Mouse (Mus musculus) kidney, adult 2 months (tissue): Measurements from ENCODE around the gene Slc8a3. TPM values are rescaled to one million over a fixed set of nuclear protein-coding genes. Genes with fewer than 3 reads are reported as not detected.
"Not testable (repeated sequence)": the region's sequence is repeated elsewhere in the genome, so short reads cannot be mapped to it uniquely, and the experiment has no call there.

Experiments used
- DNase-seq: peaks from one replicate; pipeline ENCODE4 v3.0.0; 2021
- H3K27ac ChIP-seq: fragments of 200-500 bp; 2 replicates; pipeline ENCODE4 v1.5.1; 2012; ENCODE audit warnings: low read depth, low read length, control low read depth, inconsistent platforms; ENCODE audit not compliant: insufficient read depth
- H3K27me3 ChIP-seq: fragments of 200-500 bp; replicated peaks from 2 replicates; pipeline ENCODE4 v1.6.1; 2012; ENCODE audit warnings: mild to moderate bottlenecking, moderate library complexity, low read length, inconsistent platforms; ENCODE audit not compliant: control insufficient read depth, insufficient read depth
- H3K36me3 ChIP-seq: fragments of 200-500 bp; 2 replicates; pipeline ENCODE4 v1.6.1; 2012; ENCODE audit warnings: mild to moderate bottlenecking, moderate library complexity, low read length, inconsistent platforms; ENCODE audit not compliant: control insufficient read depth, insufficient read depth
- H3K4me1 ChIP-seq: fragments of 200-500 bp; 2 replicates; pipeline ENCODE4 v1.6.1; 2011; ENCODE audit warnings: low read length; ENCODE audit not compliant: control insufficient read depth, insufficient read depth
- H3K4me3 ChIP-seq: fragments of 200-500 bp; 2 replicates; pipeline ENCODE4 v1.5.1; 2011; ENCODE audit warnings: mild to moderate bottlenecking, low read depth, low read length, control low read depth; ENCODE audit not compliant: insufficient read depth
- CTCF ChIP-seq: fragments of 200-500 bp; conservative IDR thresholded peaks from 2 replicates; pipeline ENCODE4 v1.5.1; 2011; ENCODE audit warnings: low read depth, mild to moderate bottlenecking, control low read depth, low read length, moderate library complexity, mixed read lengths; ENCODE audit not compliant: insufficient read depth, insufficient read length
- POLR2A ChIP-seq: fragments of 200-500 bp; IDR thresholded peaks from one replicate; pipeline ENCODE4 v1.6.1; 2011; ENCODE audit warnings: low read depth, low read length, control low read depth
- WGBS: fragments of 180-500 bp; shearing (Covaris S2); methylation state at CpG from one replicate; pipeline ENCODE4 v1.1.7; 2018; 5-methylcytosine and 5-hydroxymethylcytosine counted together
- polyA plus RNA-seq: library from polyadenylated mRNA; depleted of rRNA; stranded (reverse); fragments of >200 nt; gene quantifications from 2 replicates; pipeline ENCODE4 v1.2.3, GENCODE M21; 2012; rRNA removed

The Slc8a3 gene
- 0.08 and 0.17 TPM in 2 replicates for polyA plus RNA-seq

- peaks cover 2% of the 10 kb centered on the region; the same call in 1 of the 2 replicates for H3K27me3 ChIP-seq
- no peaks in the 10 kb centered on the region for H3K36me3 ChIP-seq
- TF ChIP-seq CTCF (no peak), POLR2A (no peak)
- H3K27ac ChIP-seq = no peak within 1 kb of the TSS
- no peak within 1 kb of the TSS; the same call in 1 of the 2 replicates for H3K4me3 ChIP-seq
- no peaks in the 10 kb centered on the region for H3K4me1 ChIP-seq
- under 1% methylated on average over 47 of the region's 47 CpGs for WGBS
- DNase-seq = no peak
Measured at GRCm38 (mm10) chr12:81332875-81333421, at the start of gene Slc8a3. Slc8a3 (minus strand) TSS chr12:81333180.

- H3K36me3 ChIP-seq, H3K27me3 ChIP-seq, H3K4me1 ChIP-seq, H3K4me3 ChIP-seq, DNase-seq, H3K27ac ChIP-seq: not testable (repeated sequence)
- 63% methylated on average over 1 of the region's 1 CpGs for WGBS
Measured at GRCm38 (mm10) chr12:81379364-81379763, 46.4 kb upstream of the Slc8a3 start, which contains the start of gene Gm4787. Gm4787 (minus strand) TSS chr12:81379464.

- H3K36me3 ChIP-seq = no peaks in the 10 kb centered on the region
- 65% methylated on average over 5 of the region's 5 CpGs for WGBS
- H3K4me1 ChIP-seq = no peaks in the 10 kb centered on the region
- no peak overlapping the region for H3K4me3 ChIP-seq
- TF ChIP-seq POLR2A (no peak), CTCF (no peak)
- H3K27ac ChIP-seq = no peak overlapping the region
- DNase-seq = no peak
- peaks cover 2% of the 10 kb centered on the region; the same call in 1 of the 2 replicates for H3K27me3 ChIP-seq
Measured at GRCm38 (mm10) chr12:81333841-81334240, 861 bp upstream of the Slc8a3 start.

- WGBS = 6% methylated on average over 50 of the region's 54 CpGs
- no peak for TF ChIP-seq POLR2A
- TF ChIP-seq CTCF = no peak
- no peak for DNase-seq
- Histone ChIP-seq H3K27ac (no peak overlapping the region), H3K4me1 (no peaks in the 10 kb centered on the region), H3K27me3 (peaks cover 2% of the 10 kb centered on the region; the same call in 1 of the 2 replicates), H3K4me3 (no peak overlapping the region; the same call in 1 of the 2 replicates), H3K36me3 (no peaks in the 10 kb centered on the region)
Measured at GRCm38 (mm10) chr12:81331937-81332874, 774 bp downstream of the Slc8a3 start.

GRCm38 (mm10) chr12:81331046-81331638 is 1.8 kb downstream of the Slc8a3 start:
- 47% methylated on average over 5 of the region's 5 CpGs for WGBS
- DNase-seq = no peak
- Histone ChIP-seq H3K36me3 (no peaks in the 10 kb centered on the region), H3K4me3 (no peak overlapping the region), H3K27ac (no peak overlapping the region), H3K27me3 (peaks cover 2% of the 10 kb centered on the region; the same call in 1 of the 2 replicates), H3K4me1 (no peaks in the 10 kb centered on the region)
- TF ChIP-seq CTCF (no peak), POLR2A (no peak)

- H3K4me3 ChIP-seq = no peak overlapping the region
- TF ChIP-seq POLR2A (no peak), CTCF (no peak)
- no peak for DNase-seq
- H3K27me3 ChIP-seq = no peaks in the 10 kb centered on the region
- no peaks in the 10 kb centered on the region for H3K36me3 ChIP-seq
- no peak overlapping the region for H3K27ac ChIP-seq
- no peaks in the 10 kb centered on the region for H3K4me1 ChIP-seq
- 61% methylated on average over 3 of the region's 3 CpGs for WGBS
Measured at GRCm38 (mm10) chr12:81324991-81325390, 8.0 kb downstream of the Slc8a3 start.

GRCm38 (mm10) chr12:81324116-81324515 is 8.9 kb downstream of the Slc8a3 start:
- H3K4me1 ChIP-seq = no peaks in the 10 kb centered on the region
- H3K27me3 ChIP-seq = no peaks in the 10 kb centered on the region
- H3K27ac ChIP-seq = no peak overlapping the region
- DNase-seq = no peak
- TF ChIP-seq CTCF = no peak
- no peak for TF ChIP-seq POLR2A
- WGBS = 93% methylated on average over 3 of the region's 3 CpGs
- no peak overlapping the region for H3K4me3 ChIP-seq
- no peaks in the 10 kb centered on the region for H3K36me3 ChIP-seq
